Mouse (Mus musculus) retina, postnatal 1 day (tissue): ENCODE measurements at regions not wholly inside any gene's neighbourhood (a gene's known extent, or its start where the extent isn't known, plus 50 kb on each side); places are given as distances from the start of the nearest gene placed in this dataset.
A peak's percentile ranks its signal among the peaks of the same experiment; 100 is the strongest.

Experiments
- DNase-seq: peaks from one replicate; pipeline ENCODE4 v3.0.0-alpha.2; 2012

- peak; percentile 1 for DNase-seq
Observed at GRCm38 (mm10) chr2:98439532-98439931, 222.5 kb upstream of the Gm10801 start.

GRCm38 (mm10) chr2:98481533-98481932 lies 180.5 kb upstream of the Gm10801 start:
- no peak for DNase-seq
